Mouse (Mus musculus) heart, embryonic 13.5 days (tissue): Measurements from ENCODE around the gene Tsc22d1. TPM values are rescaled to one million over a fixed set of nuclear protein-coding genes. Genes with fewer than 3 reads are reported as not detected.

Experiments
- ATAC-seq: fragments of 200-750 bp; cut with Nextera tagmentation; 2 replicates; pipeline ENCODE4 v1.8.0; 2017; ENCODE audit warnings: moderate TSS enrichment; ENCODE audit not compliant: insufficient number of reproducible peaks, low FRiP score, low TSS enrichment; ENCODE audit errors: extremely low read depth
- H3K27ac ChIP-seq: fragments of 300-500 bp; sonication (generic); replicated peaks from 2 replicates; pipeline ENCODE4 v1.5.1; 2015; ENCODE audit warnings: moderate library complexity, mild to moderate bottlenecking, inconsistent platforms
- H3K27me3 ChIP-seq: fragments of 300-500 bp; sonication (generic); replicated peaks from 2 replicates; pipeline ENCODE4 v1.6.1; 2015; ENCODE audit warnings: mild to moderate bottlenecking, inconsistent platforms
- H3K36me3 ChIP-seq: fragments of 300-500 bp; sonication (generic); 2 replicates; pipeline ENCODE4 v1.6.1; 2015; ENCODE audit warnings: mild to moderate bottlenecking, inconsistent platforms
- H3K4me1 ChIP-seq: fragments of 300-500 bp; sonication (generic); 2 replicates; pipeline ENCODE4 v1.6.1; 2015; ENCODE audit warnings: inconsistent platforms
- H3K4me2 ChIP-seq: fragments of 300-500 bp; sonication (generic); 2 replicates; pipeline ENCODE4 v1.6.1; 2015; ENCODE audit warnings: inconsistent platforms, mild to moderate bottlenecking, moderate library complexity
- H3K4me3 ChIP-seq: fragments of 300-500 bp; sonication (generic); 2 replicates; pipeline ENCODE4 v1.5.1; 2015; ENCODE audit warnings: moderate library complexity, mild to moderate bottlenecking, inconsistent platforms
- H3K9ac ChIP-seq: fragments of 300-500 bp; sonication (generic); 2 replicates; pipeline ENCODE4 v1.6.1; 2015; ENCODE audit warnings: inconsistent platforms, mild to moderate bottlenecking, moderate library complexity
- H3K9me3 ChIP-seq: fragments of 300-500 bp; sonication (generic); 2 replicates; pipeline ENCODE4 v1.6.1; 2016; ENCODE audit warnings: inconsistent platforms
- WGBS: fragments of 180-500 bp; shearing (Covaris S2); methylation state at CpG from one replicate; pipeline ENCODE4 v1.1.7; 2015; ENCODE audit warnings: mixed read lengths; 5-methylcytosine and 5-hydroxymethylcytosine counted together
- polyA plus RNA-seq: library from polyadenylated mRNA; unstranded; fragments of >200 nt; fragmentation: Nextera tagmentation; extraction: Ambion mirVana; gene quantifications from 2 replicates; pipeline ENCODE4 v1.2.1, GENCODE M21; 2015

Tsc22d1 gene
- polyA plus RNA-seq, 1 experiment from 2014 or later = 332 TPM

DNA sequence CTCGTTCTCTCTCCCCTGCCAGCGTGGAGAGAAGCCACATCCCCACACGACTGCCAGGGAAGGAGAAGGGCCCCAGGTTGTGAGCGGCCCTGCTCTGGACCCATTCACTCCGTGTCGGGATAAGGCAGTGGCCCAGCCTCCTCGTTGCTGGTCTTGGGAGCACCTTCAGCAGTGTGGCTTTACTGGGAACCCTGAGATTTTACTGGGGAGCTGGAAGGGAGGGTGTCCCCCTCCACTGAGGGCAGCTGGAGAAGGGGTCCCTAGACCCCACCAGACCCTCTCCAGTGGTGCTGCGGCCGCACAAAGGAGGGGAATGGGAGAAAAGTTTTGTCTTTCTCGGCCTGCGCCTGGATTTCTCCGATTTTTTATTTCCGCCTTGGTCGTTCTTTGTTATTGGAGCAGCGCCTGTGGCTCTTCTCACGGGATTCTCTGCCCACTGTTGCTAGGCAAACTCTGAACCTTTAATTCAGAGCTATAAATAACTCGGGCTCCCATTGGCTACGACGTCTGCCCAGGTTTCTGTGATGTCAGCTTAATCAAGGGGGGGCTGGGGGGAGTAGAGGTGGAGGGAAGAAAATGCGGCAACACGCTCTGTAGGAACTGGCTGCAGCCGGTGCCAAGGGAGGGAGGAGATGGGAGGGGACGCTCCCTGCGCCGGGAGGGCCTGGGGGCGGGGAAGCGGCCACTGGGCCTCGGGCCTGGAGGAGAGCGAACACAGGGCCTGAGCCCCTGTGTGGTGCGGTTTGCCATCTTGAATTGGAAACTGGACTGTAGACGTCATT is 90.9 kb downstream of the Tsc22d1 start:
- Histone ChIP-seq H3K4me1 (peaks cover 26% of the 10 kb centered on the region), H3K4me3 (peak overlapping the region; percentile 75), H3K27me3 (no peaks in the 10 kb centered on the region), H3K9ac (peak overlapping the region; percentile 98), H3K36me3 (peaks cover 21% of the 10 kb centered on the region), H3K4me2 (peak overlapping the region; percentile 97), H3K27ac (peak overlapping the region; percentile 100), H3K9me3 (no peaks in the 10 kb centered on the region)
- under 1% methylated on average over 31 of the region's 31 CpGs for WGBS
- ATAC-seq = peak; percentile 78

DNA sequence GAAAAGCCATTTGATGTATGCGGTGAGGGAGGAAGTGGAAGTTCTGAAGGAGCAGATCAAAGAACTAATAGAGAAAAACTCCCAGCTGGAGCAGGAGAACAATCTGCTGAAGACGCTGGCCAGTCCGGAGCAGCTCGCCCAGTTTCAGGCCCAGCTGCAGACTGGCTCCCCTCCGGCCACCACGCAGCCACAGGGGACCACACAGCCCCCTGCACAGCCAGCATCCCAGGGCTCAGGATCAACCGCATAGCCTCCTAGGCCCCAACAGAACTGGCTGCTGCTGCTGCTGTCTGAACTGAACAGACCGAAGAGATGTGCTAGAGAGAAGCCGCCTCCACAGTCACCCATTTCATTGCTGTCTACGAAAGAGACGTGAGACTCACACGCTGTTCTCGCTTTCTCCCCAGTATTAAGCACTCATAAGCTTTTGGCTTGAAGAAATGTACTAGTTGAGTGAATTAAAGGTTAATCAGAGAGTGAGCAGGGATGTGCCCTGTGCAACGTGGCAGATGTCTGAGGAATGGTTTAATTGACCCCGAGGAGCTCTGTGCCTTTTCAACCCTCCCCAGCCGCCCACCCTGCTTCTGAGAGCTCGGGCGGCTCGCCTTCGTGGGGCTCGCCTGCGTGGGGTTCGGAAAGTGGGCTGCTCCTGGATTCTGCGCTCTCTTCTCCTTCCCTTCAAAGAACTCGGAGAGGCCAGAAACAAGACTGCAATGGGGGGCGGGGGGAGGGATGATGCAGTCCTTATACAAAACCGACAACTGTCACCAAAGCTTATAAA is 91.9 kb downstream of the Tsc22d1 start:
- Histone ChIP-seq H3K9me3 (no peaks in the 10 kb centered on the region), H3K4me3 (peak overlapping the region; percentile 75), H3K27ac (peak overlapping the region; percentile 100), H3K27me3 (no peaks in the 10 kb centered on the region), H3K9ac (peak overlapping the region; percentile 98), H3K36me3 (peaks cover 21% of the 10 kb centered on the region), H3K4me2 (peak overlapping the region; percentile 97), H3K4me1 (peaks cover 25% of the 10 kb centered on the region)
- no peak for ATAC-seq
- 47% methylated on average over 27 of the region's 27 CpGs for WGBS

DNA sequence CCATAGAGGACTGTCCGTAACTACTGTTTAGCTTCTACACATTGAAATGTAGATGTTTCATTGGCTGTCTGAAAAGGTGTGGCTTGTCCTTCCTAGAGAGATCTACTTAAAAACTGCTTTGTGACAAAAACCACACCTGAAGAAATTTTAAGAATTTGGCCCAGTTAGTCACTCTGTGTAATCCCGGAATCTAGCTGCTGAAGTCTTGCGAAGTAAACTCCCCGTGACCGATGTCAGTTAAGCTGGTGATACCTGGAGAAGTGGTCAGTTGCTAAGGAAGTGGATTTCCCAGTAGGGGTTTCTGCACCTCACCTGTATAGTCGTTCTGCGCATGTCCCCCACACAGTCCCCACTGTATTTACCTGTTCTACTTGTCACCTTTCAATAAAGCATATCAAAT is 92.6 kb downstream of the Tsc22d1 start:
- Histone ChIP-seq H3K4me2 (peak overlapping the region; percentile 97), H3K9me3 (no peaks in the 10 kb centered on the region), H3K4me1 (peaks cover 25% of the 10 kb centered on the region), H3K9ac (peak overlapping the region; percentile 98), H3K27ac (peak overlapping the region; percentile 100), H3K4me3 (peak overlapping the region; percentile 75), H3K36me3 (peaks cover 21% of the 10 kb centered on the region), H3K27me3 (no peaks in the 10 kb centered on the region)
- 85% methylated on average over 7 of the region's 7 CpGs for WGBS
- no peak for ATAC-seq

DNA sequence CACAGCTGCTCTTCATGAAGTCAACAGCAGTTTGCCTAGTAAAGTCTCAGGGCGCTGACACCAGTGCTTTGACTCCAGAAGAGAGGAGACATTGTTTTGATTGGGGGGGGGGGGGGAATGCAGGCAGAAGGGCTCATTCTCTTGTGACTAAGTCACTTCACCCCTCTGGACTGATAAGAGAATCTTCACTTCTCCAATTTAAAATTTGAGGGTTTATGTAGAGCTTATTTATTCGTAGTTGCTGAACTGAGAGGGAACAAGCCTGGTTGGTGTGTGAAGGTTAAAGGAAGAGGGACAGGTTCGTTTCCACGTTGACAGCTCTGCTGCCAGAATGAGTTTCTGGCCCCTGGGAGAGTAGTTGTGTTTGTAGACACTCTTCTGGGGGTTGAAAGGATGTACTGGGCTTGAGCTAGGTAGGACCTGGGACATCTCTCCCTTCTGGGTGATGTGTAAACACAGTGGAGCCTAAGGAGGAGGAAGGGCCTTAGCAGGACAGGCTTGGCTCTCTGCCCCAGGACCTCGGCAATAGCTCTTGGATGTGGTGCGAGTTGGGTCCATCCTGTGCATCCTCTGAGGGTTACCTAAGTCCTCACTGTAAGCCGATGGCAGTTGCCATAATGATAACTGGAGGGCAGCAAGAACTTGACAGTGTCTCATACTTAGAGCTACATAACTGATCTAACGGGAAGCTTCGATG is 93.2 kb downstream of the Tsc22d1 start:
- peaks cover 21% of the 10 kb centered on the region for H3K36me3 ChIP-seq
- no peak overlapping the region for H3K9ac ChIP-seq
- no peak for ATAC-seq
- H3K27me3 ChIP-seq = no peaks in the 10 kb centered on the region
- peaks cover 28% of the 10 kb centered on the region for H3K4me1 ChIP-seq
- peak overlapping the region; percentile 53 for H3K27ac ChIP-seq
- WGBS = 61% methylated on average over 9 of the region's 9 CpGs
- peak overlapping the region; percentile 97 for H3K4me2 ChIP-seq
- peak overlapping the region; percentile 75 for H3K4me3 ChIP-seq
- no peaks in the 10 kb centered on the region for H3K9me3 ChIP-seq

DNA sequence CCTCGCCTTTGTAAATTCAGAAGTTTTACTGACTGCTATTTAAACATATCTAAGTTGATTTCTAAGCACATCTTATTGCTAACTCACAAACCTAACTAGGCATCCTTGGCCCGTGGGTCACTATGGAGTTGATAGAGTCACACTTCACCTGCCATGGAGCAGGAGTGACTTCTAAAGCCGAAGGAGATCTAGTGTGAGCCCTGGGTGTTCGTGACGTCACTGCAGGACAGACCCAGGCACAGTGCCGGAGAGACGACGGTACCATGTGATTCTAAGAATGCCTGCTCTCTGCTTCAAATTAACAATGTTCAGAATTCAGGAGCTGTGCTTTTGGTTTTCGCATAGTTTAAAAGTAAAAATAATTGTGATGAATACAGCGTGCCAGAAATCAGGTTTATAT is 93.9 kb downstream of the Tsc22d1 start:
- WGBS = 66% methylated on average over 10 of the region's 10 CpGs
- Histone ChIP-seq H3K27ac (0 out of 2 replicates have a peak overlapping the region, but pooled peaks have one; percentile 12), H3K4me2 (no peak overlapping the region), H3K4me1 (peaks cover 30% of the 10 kb centered on the region), H3K9me3 (no peaks in the 10 kb centered on the region), H3K27me3 (no peaks in the 10 kb centered on the region), H3K9ac (no peak overlapping the region), H3K36me3 (peaks cover 21% of the 10 kb centered on the region), H3K4me3 (no peak overlapping the region)
- ATAC-seq = no peak

DNA sequence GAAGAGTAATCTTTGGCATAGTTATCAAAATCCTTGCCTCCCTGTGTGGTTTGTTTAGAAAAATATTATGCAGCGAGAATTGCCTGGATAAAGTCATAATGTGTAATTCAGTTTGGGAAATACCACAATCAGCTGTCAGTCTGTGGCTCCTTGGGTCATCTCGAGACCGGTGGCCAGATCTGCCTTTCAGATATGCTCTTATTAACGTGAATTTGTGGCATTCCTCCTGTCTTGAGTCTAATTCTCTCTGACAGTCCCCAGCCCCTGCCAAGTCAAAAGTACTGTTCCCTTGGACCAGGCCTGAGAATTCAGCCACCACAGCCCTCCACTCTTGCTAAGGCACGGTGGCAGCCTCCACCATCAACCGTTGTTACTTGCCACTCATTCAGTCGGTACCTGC is 97.2 kb downstream of the Tsc22d1 start:
- H3K9ac ChIP-seq = no peak overlapping the region
- no peaks in the 10 kb centered on the region for H3K27me3 ChIP-seq
- no peak overlapping the region for H3K27ac ChIP-seq
- peaks cover 14% of the 10 kb centered on the region for H3K36me3 ChIP-seq
- H3K4me3 ChIP-seq = no peak overlapping the region
- H3K9me3 ChIP-seq = no peaks in the 10 kb centered on the region
- H3K4me2 ChIP-seq = no peak overlapping the region
- WGBS = 66% methylated on average over 7 of the region's 7 CpGs
- H3K4me1 ChIP-seq = peaks cover 50% of the 10 kb centered on the region
- no peak for ATAC-seq

DNA sequence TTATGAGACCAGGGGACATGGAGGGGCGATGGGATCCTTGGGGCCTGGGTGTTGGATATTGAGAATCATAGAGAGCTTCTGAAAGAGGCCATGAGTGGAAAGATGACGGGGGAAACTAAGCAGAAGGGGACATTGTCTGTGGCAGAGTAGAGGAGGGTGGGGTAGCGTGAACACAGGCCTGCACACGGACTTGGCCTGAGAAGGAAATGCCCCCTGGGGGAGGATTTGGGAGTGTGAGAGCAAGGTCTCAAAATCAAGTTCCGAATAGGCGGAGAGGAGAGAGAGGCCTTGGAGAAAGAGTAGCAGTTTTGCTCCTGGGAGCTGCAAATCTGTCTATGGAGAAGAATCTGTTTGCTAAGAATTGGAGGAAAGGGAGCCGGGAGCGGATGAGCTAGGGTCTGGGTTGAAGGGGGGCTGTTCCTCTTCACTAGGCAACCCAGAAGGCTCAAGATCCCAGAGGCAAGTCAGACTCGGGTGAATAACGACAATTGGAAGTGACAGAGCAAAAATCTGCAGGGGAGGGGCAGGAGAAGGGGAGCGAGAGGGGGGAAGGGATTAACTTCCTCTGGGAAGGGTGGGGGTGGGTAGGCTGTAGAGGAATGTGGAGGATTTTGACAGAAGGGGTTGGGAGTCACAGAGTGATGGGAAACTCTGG is 98.8 kb downstream of the Tsc22d1 start:
- Histone ChIP-seq H3K4me2 (peak overlapping the region; percentile 27), H3K9ac (peak overlapping the region; percentile 50), H3K27me3 (no peaks in the 10 kb centered on the region), H3K9me3 (no peaks in the 10 kb centered on the region), H3K27ac (peak overlapping the region; percentile 32; the same call in 1 of the 2 replicates), H3K36me3 (no peaks in the 10 kb centered on the region), H3K4me3 (no peak overlapping the region), H3K4me1 (peaks cover 52% of the 10 kb centered on the region)
- 33% methylated on average over 11 of the region's 11 CpGs for WGBS
- no peak for ATAC-seq

DNA sequence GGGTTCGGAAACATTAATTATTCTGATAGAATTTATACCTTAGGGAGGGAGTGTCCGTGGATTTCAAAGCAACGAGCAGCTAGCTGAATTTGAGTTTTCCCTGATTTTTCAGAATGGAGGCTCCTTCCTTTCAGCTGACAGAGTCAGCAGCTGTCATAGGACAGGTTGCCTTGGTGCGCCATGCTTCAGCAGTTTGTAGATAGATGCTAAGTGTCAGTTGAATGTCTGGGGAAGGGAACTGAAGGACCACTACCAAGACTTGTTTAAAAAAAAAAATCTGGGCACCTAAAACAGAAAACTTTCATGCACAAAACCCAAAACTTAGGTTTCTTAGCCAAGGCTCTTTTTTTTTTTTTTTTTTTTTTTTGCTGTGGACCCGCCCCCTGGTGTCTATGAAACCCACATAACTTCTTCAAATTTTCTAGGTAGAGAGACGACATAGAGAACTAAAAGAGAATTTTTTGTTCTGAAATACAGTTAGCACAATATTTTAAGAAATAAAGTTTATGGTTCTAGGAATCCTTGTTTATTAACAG is 99.4 kb downstream of the Tsc22d1 start:
- Histone ChIP-seq H3K9me3 (no peaks in the 10 kb centered on the region), H3K27ac (no peak overlapping the region), H3K4me3 (no peak overlapping the region), H3K4me1 (peaks cover 53% of the 10 kb centered on the region), H3K9ac (no peak overlapping the region), H3K4me2 (peak overlapping the region; percentile 27; the same call in 1 of the 2 replicates), H3K27me3 (no peaks in the 10 kb centered on the region), H3K36me3 (no peaks in the 10 kb centered on the region)
- WGBS = 47% methylated on average over 6 of the region's 6 CpGs
- no peak for ATAC-seq

DNA sequence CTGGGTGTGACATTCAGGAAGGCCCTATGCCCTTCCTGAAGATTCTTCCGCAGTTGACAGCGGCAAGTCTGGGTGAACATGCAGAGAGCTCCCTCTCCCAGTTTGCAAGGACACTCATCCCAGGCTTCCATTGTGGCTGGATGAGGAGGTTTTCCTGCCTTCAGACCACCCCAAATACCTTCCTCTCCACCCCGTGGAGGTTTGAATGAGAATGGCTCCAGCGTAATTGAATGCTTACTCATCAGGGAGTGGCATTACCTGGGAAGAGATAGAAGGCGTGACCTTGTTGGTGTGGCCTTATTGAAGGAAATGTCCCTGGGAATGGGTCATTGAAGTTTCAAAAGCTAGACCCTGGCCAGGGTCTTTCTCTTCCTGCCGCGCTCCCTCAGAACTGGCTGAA is 100.9 kb downstream of the Tsc22d1 start:
- Histone ChIP-seq H3K36me3 (no peaks in the 10 kb centered on the region), H3K4me2 (no peak overlapping the region), H3K4me1 (peaks cover 60% of the 10 kb centered on the region), H3K9me3 (no peaks in the 10 kb centered on the region), H3K27ac (0 out of 2 replicates have a peak overlapping the region, but pooled peaks have one; percentile 38), H3K9ac (no peak overlapping the region), H3K27me3 (no peaks in the 10 kb centered on the region), H3K4me3 (no peak overlapping the region)
- ATAC-seq = no peak
- WGBS = 68% methylated on average over 7 of the region's 7 CpGs

DNA sequence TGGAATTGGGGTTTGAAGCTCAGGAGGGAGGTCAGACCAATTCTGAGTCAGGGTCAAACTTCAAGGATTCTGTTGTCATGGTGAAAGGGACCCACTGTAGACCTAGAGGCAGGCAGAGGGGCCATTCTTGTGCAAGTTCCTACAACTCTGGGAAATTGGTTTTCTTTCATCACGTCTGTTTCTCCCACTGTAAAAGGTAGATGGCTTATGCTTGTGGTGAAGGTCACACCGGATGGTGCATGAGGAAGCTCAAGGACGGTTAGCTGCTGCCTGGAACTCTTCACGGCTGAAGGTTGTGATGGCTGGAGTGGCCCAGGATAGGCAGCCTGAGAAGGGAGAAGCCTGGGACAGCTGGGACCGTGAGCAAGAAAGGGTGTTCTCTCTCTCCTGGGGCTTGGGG is 103.5 kb downstream of the Tsc22d1 start:
- H3K4me1 ChIP-seq = peaks cover 64% of the 10 kb centered on the region
- H3K27ac ChIP-seq = no peak overlapping the region
- no peak overlapping the region for H3K4me3 ChIP-seq
- H3K9me3 ChIP-seq = no peaks in the 10 kb centered on the region
- H3K27me3 ChIP-seq = no peaks in the 10 kb centered on the region
- no peak for ATAC-seq
- H3K36me3 ChIP-seq = no peaks in the 10 kb centered on the region
- 0 out of 2 replicates have a peak overlapping the region, but pooled peaks have one; percentile 14 for H3K9ac ChIP-seq
- no peak overlapping the region for H3K4me2 ChIP-seq
- 56% methylated on average over 5 of the region's 5 CpGs for WGBS
